Mouse (Mus musculus): ENCODE measurements around the gene Tead2.

Gene Tead2

DNA sequence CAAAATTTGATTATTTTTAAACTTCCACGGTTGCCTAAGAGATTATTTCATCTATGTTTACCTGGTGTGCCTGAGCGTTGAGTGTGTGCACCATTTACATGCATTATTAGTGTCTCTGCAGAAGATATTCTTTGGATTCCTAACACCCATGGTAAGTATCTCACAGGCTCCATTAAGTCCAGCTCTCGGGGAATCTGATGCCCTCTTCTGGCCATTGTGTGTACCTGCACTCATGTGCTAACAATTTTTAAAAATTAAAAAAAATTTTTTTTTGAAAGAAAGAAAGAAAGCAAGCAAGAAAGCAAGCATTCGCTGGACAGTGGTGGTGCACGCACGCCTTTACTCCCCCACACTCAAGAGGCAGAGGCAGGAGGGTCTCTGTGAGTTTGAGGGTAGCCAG, 7.3 kb upstream of the Tead2 start:
- peaks cover 44% of the 10 kb centered on the region for H3K4me1 ChIP-seq (replicated peaks; ENCODE audit: low read depth, low read length)
- peaks cover 41% of the 10 kb centered on the region for H3K27me3 ChIP-seq (ENCODE audit: insufficient read depth, low read length)
- TF ChIP-seq CTCF (conservative IDR thresholded peaks at IDR 0.05; ENCODE audit: low read length) (peak; percentile 51), POU5F1 (IDR thresholded peaks at IDR 0.05; ENCODE audit: borderline replicate concordance, low read length) (no peak), NANOG (IDR thresholded peaks at IDR 0.05; ENCODE audit: borderline replicate concordance, low read length) (no peak)
- H3K9me3 ChIP-seq (ENCODE audit: low read length), result no peaks in the 10 kb centered on the region
- H3K4me3 ChIP-seq (replicated peaks; ENCODE audit: low read length), result no peak overlapping the region
- no peaks in the 10 kb centered on the region for H3K36me3 ChIP-seq (ENCODE audit: insufficient read depth, low read length)

DNA sequence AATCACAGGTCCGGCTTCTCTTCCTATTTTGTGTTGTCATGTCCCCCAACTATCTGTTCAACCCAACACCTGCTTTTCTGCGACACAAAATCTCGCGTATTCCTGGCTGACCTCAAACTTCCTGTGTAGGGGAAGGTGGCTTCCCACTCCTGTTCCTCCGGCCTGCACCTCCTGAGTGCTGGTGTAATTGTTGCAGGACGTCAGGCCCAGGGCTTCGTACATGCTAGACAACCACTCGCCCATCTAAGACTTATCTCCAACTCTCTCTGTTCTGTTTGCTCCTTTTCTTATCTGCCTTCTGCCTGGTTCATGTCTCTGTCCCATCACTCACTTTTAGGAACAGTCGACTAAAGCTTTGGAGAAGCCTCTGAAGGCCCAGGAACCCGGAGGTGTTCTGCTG, 4.5 kb upstream of the Tead2 start:
- TF ChIP-seq CTCF (conservative IDR thresholded peaks at IDR 0.05; ENCODE audit: low read length) (no peak), NANOG (IDR thresholded peaks at IDR 0.05; ENCODE audit: borderline replicate concordance, low read length) (no peak), POU5F1 (IDR thresholded peaks at IDR 0.05; ENCODE audit: borderline replicate concordance, low read length) (no peak)
- Histone ChIP-seq H3K4me3 (replicated peaks; ENCODE audit: low read length) (peak overlapping the region; percentile 71; the same call in 1 of the 2 replicates), H3K27me3 (ENCODE audit: insufficient read depth, low read length) (peaks cover 33% of the 10 kb centered on the region), H3K36me3 (ENCODE audit: insufficient read depth, low read length) (no peaks in the 10 kb centered on the region), H3K4me1 (replicated peaks; ENCODE audit: low read depth, low read length) (peaks cover 49% of the 10 kb centered on the region), H3K9me3 (ENCODE audit: low read length) (no peaks in the 10 kb centered on the region)

DNA sequence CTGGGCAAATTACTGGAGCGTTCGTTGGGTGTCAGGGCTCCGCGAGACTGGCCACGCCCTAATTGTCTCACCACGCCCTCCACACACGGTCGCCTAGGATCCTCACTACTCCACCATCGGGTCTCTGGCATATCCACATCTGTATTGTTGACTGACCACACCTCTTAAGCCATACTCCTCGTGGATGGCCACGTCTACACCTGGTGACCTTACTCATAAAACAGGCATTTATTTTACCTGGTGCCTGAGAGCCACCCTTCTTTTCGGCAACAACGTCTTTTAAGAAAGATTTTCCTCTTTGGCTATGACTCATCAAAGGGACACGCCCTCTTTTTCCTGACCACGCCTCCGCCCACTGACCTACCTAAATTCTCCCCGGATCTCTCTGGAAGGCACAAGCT, 3.7 kb upstream of the Tead2 start, which contains the start of gene Dkkl1:
Dkkl1 (minus strand) TSS at position 297 of the 401 bp plus-strand sequence.
- H3K36me3 ChIP-seq (ENCODE audit: insufficient read depth, low read length), result no peaks in the 10 kb centered on the region
- peak within 1 kb of the TSS; percentile 71 for H3K4me3 ChIP-seq (replicated peaks; ENCODE audit: low read length)
- H3K4me1 ChIP-seq (replicated peaks; ENCODE audit: low read depth, low read length), result peaks cover 45% of the 10 kb centered on the region
- H3K9me3 ChIP-seq (ENCODE audit: low read length), result no peaks in the 10 kb centered on the region
- TF ChIP-seq NANOG (IDR thresholded peaks at IDR 0.05; ENCODE audit: borderline replicate concordance, low read length), result no peak
- TF ChIP-seq CTCF (conservative IDR thresholded peaks at IDR 0.05; ENCODE audit: low read length), result no peak
- no peak for TF ChIP-seq POU5F1 (IDR thresholded peaks at IDR 0.05; ENCODE audit: borderline replicate concordance, low read length)
- peaks cover 33% of the 10 kb centered on the region for H3K27me3 ChIP-seq (ENCODE audit: insufficient read depth, low read length)

DNA sequence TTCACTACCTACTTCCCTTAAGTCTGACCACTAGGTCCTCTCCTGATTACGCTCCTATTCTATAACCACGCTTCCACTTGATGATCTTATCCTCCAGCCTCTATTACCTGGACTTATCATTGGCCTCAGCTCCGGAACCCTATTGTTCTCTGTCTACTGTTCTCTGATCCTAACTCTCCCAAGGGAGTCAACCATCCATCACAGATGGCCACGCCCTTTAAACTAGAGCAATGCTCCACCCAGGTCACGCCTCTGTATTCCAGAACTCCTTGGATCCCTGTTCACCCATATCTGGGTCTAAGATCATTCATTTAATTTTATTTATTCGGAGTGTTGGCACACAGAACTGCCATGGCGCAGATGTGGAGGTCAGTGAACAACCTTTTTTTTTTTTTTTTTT, 3.2 kb upstream of the Tead2 start:
- H3K4me1 ChIP-seq (replicated peaks; ENCODE audit: low read depth, low read length), result peaks cover 50% of the 10 kb centered on the region
- peaks cover 4% of the 10 kb centered on the region for H3K36me3 ChIP-seq (ENCODE audit: insufficient read depth, low read length)
- peaks cover 33% of the 10 kb centered on the region for H3K27me3 ChIP-seq (ENCODE audit: insufficient read depth, low read length)
- TF ChIP-seq CTCF (conservative IDR thresholded peaks at IDR 0.05; ENCODE audit: low read length), result no peak
- TF ChIP-seq NANOG (IDR thresholded peaks at IDR 0.05; ENCODE audit: borderline replicate concordance, low read length), result no peak
- TF ChIP-seq POU5F1 (IDR thresholded peaks at IDR 0.05; ENCODE audit: borderline replicate concordance, low read length), result no peak
- no peaks in the 10 kb centered on the region for H3K9me3 ChIP-seq (ENCODE audit: low read length)
- H3K4me3 ChIP-seq (replicated peaks; ENCODE audit: low read length), result peak overlapping the region; percentile 71

DNA sequence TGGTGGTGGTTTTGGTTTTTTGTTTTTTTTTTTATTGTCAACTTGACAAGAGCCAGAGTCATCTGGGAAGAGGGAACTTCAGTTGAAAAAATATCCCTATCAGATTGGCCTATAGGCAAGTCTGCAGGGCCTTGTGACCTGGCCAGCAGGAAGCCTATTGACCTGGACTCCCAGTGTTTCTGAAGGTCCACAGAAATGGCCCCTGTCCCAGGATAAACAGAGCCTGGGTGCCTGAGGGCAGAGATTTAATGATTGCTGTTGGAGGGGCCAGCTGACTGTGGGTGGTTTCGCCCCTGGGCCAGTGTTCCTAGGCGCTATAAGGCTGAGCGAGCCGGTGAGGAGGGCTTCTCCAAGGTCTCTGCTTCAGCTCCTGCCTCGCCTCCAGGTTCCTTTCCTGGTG, 1.8 kb upstream of the Tead2 start:
- TF ChIP-seq POU5F1 (IDR thresholded peaks at IDR 0.05; ENCODE audit: borderline replicate concordance, low read length) (no peak), CTCF (conservative IDR thresholded peaks at IDR 0.05; ENCODE audit: low read length) (no peak), NANOG (IDR thresholded peaks at IDR 0.05; ENCODE audit: borderline replicate concordance, low read length) (no peak)
- Histone ChIP-seq H3K9me3 (ENCODE audit: low read length) (no peaks in the 10 kb centered on the region), H3K4me1 (replicated peaks; ENCODE audit: low read depth, low read length) (peaks cover 58% of the 10 kb centered on the region), H3K4me3 (replicated peaks; ENCODE audit: low read length) (no peak overlapping the region), H3K27me3 (ENCODE audit: insufficient read depth, low read length) (peaks cover 32% of the 10 kb centered on the region), H3K36me3 (ENCODE audit: insufficient read depth, low read length) (peaks cover 17% of the 10 kb centered on the region)

DNA sequence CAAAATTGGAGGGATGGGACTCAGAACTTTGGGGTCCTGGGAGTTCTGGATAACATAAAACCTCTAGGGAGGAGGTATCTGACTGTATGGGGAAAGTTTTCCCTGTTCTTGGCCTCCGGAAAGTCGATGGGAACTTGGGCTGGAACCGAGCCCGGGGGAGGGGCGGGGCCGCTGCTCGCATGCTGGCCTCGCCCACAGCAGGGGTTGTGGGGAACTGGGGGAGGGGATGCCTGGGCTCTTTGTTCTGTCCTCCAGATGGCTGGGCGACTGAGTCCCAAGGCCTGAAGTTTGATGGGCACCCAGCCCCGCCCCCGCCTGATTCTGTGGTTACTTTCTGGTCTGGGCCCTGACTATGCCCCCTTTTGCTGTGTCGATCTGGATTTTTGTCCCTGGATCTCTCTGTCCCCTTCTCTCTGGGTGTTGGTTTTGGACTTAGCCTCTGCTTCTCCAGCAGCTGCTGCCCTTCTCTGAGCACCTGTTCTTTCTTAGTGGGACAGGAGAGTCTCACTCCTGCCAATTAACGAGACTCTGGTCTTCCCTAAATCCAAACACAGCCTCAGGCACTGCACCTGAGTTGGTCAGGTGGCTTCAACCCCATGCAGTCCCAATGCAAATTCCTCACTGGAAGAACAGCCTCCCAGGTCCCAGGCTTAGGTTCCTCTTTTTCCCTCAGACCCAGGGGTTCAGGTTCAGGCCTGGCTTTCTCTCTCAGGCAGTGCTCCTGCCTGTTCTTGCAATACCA, 1.1 kb downstream of the Tead2 start:
- Histone ChIP-seq H3K9me3 (ENCODE audit: low read length) (no peaks in the 10 kb centered on the region), H3K4me3 (replicated peaks; ENCODE audit: low read length) (peak overlapping the region; percentile 89), H3K36me3 (ENCODE audit: insufficient read depth, low read length) (peaks cover 45% of the 10 kb centered on the region), H3K27me3 (ENCODE audit: insufficient read depth, low read length) (peaks cover 7% of the 10 kb centered on the region), H3K4me1 (replicated peaks; ENCODE audit: low read depth, low read length) (peaks cover 79% of the 10 kb centered on the region)
- TF ChIP-seq NANOG (IDR thresholded peaks at IDR 0.05; ENCODE audit: borderline replicate concordance, low read length), result no peak
- TF ChIP-seq CTCF (conservative IDR thresholded peaks at IDR 0.05; ENCODE audit: low read length), result no peak
- TF ChIP-seq POU5F1 (IDR thresholded peaks at IDR 0.05; ENCODE audit: borderline replicate concordance, low read length), result no peak

DNA sequence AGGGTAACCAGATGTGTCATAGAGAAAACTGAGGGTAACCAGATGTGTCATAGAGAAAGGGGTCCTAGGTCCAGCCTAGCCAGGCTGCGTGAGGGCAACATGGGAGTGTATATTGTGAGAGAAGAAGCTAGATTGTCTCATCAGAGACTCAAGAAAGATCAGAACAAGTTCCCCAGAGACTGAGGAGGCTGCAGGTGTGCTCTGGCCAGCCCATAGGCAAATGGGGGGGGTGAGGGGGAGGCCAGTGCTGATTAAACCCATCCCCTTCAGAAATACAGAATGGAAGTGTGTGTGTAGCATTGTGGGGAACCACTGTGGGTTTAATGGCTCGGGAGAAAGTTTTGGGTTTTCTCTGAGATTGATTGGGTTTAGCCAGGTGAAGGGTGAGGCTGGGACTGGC, 6.1 kb downstream of the Tead2 start:
- Histone ChIP-seq H3K27me3 (ENCODE audit: insufficient read depth, low read length) (no peaks in the 10 kb centered on the region), H3K4me1 (replicated peaks; ENCODE audit: low read depth, low read length) (peaks cover 91% of the 10 kb centered on the region), H3K36me3 (ENCODE audit: insufficient read depth, low read length) (peaks cover 92% of the 10 kb centered on the region), H3K4me3 (replicated peaks; ENCODE audit: low read length) (no peak overlapping the region), H3K9me3 (ENCODE audit: low read length) (no peaks in the 10 kb centered on the region)
- TF ChIP-seq NANOG (IDR thresholded peaks at IDR 0.05; ENCODE audit: borderline replicate concordance, low read length) (no peak), CTCF (conservative IDR thresholded peaks at IDR 0.05; ENCODE audit: low read length) (no peak), POU5F1 (IDR thresholded peaks at IDR 0.05; ENCODE audit: borderline replicate concordance, low read length) (no peak)

DNA sequence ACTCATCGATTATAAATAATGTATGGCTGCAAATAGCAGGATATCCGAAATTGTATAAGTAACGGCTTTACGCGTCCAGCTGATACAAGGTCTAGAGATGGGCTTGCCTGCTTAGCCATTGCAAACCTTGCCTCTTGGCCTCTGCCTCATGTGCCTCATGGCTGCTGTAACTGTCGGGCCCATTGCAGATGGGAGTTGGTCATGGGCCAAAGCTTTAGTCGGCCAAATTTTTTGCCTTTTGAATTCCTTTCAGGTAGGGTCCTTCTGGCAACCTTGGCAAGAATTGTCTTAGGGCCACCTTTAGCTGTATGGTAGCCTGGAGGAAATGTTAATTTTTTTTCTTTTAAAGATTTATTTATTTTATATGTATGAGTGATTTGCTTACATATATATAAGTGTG, 9.3 kb downstream of the Tead2 start:
- Histone ChIP-seq H3K4me1 (replicated peaks; ENCODE audit: low read depth, low read length) (peaks cover 89% of the 10 kb centered on the region), H3K27me3 (ENCODE audit: insufficient read depth, low read length) (no peaks in the 10 kb centered on the region), H3K4me3 (replicated peaks; ENCODE audit: low read length) (no peak overlapping the region), H3K9me3 (ENCODE audit: low read length) (no peaks in the 10 kb centered on the region), H3K36me3 (ENCODE audit: insufficient read depth, low read length) (peaks cover 90% of the 10 kb centered on the region)
- TF ChIP-seq CTCF (conservative IDR thresholded peaks at IDR 0.05; ENCODE audit: low read length) (no peak), POU5F1 (IDR thresholded peaks at IDR 0.05; ENCODE audit: borderline replicate concordance, low read length) (no peak), NANOG (IDR thresholded peaks at IDR 0.05; ENCODE audit: borderline replicate concordance, low read length) (no peak)

All from E14TG2a.4 (cell line).